Mouse (Mus musculus): Measurements from ENCODE around the gene Panx2.

Panx2 gene

GRCm38 (mm10) chr15:89059161-89059931, at the start of gene Panx2:
Gene Panx2 (plus strand): TSS chr15:89059734.
- peak; percentile 40 for DNase-seq (ENCODE audit: low spot score)

GRCm38 (mm10) chr15:89016722-89017121, 42.8 kb upstream of the Panx2 start:
- DNase-seq (ENCODE audit: low spot score): no peak

- no peak for DNase-seq (ENCODE audit: low spot score)
Observed at GRCm38 (mm10) chr15:89020085-89020484, 39.4 kb upstream of the Panx2 start.

GRCm38 (mm10) chr15:89020492-89020891, 39.0 kb upstream of the Panx2 start:
- DNase-seq (ENCODE audit: low spot score): no peak

- DNase-seq (ENCODE audit: low spot score): no peak
Observed at GRCm38 (mm10) chr15:89044381-89044780, 15.2 kb upstream of the Panx2 start.

GRCm38 (mm10) chr15:89046356-89046755, 13.2 kb upstream of the Panx2 start:
- DNase-seq (ENCODE audit: low spot score): peak; percentile 2

- DNase-seq (ENCODE audit: low spot score): peak; percentile 4
Observed at GRCm38 (mm10) chr15:89054666-89055065, 4.9 kb upstream of the Panx2 start.

- peak; percentile 3 for DNase-seq (ENCODE audit: low spot score)
Observed at GRCm38 (mm10) chr15:89058736-89059135, 798 bp upstream of the Panx2 start.

- peak; percentile 43 for DNase-seq (ENCODE audit: low spot score)
Observed at GRCm38 (mm10) chr15:89060032-89060681, 623 bp downstream of the Panx2 start.

- DNase-seq (ENCODE audit: low spot score): no peak
Observed at GRCm38 (mm10) chr15:89060811-89061460, 1.4 kb downstream of the Panx2 start.

- no peak for DNase-seq (ENCODE audit: low spot score)
Observed at GRCm38 (mm10) chr15:89061761-89062517, 2.4 kb downstream of the Panx2 start.

- DNase-seq (ENCODE audit: low spot score): no peak
Observed at GRCm38 (mm10) chr15:89062518-89062910, 3.0 kb downstream of the Panx2 start.

- DNase-seq (ENCODE audit: low spot score): no peak
Observed at GRCm38 (mm10) chr15:89063001-89063400, 3.5 kb downstream of the Panx2 start.

GRCm38 (mm10) chr15:89063536-89063935, 4.0 kb downstream of the Panx2 start:
- DNase-seq (ENCODE audit: low spot score): no peak

- no peak for DNase-seq (ENCODE audit: low spot score)
Observed at GRCm38 (mm10) chr15:89064891-89065290, 5.4 kb downstream of the Panx2 start.

GRCm38 (mm10) chr15:89067609-89068008, 8.1 kb downstream of the Panx2 start:
- DNase-seq (ENCODE audit: low spot score): no peak

- DNase-seq (ENCODE audit: low spot score): no peak
Observed at GRCm38 (mm10) chr15:89068226-89068625, 8.7 kb downstream of the Panx2 start.

- no peak for DNase-seq (ENCODE audit: low spot score)
Observed at GRCm38 (mm10) chr15:89069336-89069840, 9.9 kb downstream of the Panx2 start.

- peak; percentile 44 for DNase-seq (ENCODE audit: low spot score)
Observed at GRCm38 (mm10) chr15:89070606-89071005, 11.1 kb downstream of the Panx2 start.

GRCm38 (mm10) chr15:89073993-89074603, 14.6 kb downstream of the Panx2 start:
- DNase-seq (ENCODE audit: low spot score): no peak

GRCm38 (mm10) chr15:89074613-89075477, 15.3 kb downstream of the Panx2 start, which contains the start of gene Trabd:
Gene Trabd (plus strand): TSS chr15:89075124.
- no peak for DNase-seq (ENCODE audit: low spot score)
